Mouse (Mus musculus): ENCODE measurements around the gene Masp2. TPM values are rescaled to one million over a fixed set of nuclear protein-coding genes. Genes with fewer than 3 reads are reported as not detected.

Gene Masp2
- not detected in 2 replicates for total RNA-seq (2014; rRNA removed; ENCODE audit: low replicate concordance)
- polyA plus RNA-seq (2015; fragmentation: Nextera tagmentation; extraction: Ambion mirVana) = not detected in 2 replicates

DNA sequence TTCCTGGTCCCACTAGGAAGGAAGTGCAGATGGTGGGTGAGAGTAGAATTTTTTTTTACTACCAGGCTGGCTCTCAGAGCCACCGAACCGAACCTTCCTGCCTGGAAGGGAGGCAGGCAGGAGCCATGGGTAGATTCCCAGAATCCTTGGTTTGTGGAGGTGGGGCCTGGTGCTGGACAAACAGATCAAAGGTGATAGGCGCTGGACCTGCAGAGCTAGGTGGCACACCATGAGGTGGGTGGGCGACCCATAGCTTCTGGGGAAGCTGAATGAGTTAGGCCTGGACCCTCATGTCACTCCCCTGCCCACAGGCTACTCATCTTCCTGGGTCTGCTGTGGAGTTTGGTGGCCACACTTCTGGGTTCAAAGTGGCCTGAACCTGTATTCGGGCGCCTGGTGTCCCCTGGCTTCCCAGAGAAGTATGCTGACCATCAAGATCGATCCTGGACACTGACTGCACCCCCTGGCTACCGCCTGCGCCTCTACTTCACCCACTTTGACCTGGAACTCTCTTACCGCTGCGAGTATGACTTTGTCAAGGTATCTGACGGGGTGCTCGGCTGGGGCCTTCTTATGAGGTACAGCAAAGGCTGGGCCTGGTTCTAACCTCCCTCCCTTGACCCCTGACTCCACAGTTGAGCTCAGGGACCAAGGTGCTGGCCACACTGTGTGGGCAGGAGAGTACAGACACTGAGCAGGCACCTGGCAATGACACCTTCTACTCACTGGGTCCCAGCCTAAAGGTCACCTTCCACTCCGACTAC lies at the start of gene Masp2:
Gene Masp2, plus strand, starts transcription at position 198 of the 764 bp plus-strand sequence.
- WGBS = 81% methylated on average over 14 of the region's 14 CpGs
- Histone ChIP-seq H3K9me3 (replicated peaks; ENCODE audit: control insufficient read depth, low read length) (no peaks in the 10 kb centered on the region), H3K27me3 (ENCODE audit: control insufficient read depth, insufficient read depth, low read length) (no peaks in the 10 kb centered on the region), H3K4me1 (ENCODE audit: control insufficient read depth, insufficient read depth) (no peaks in the 10 kb centered on the region), H3K36me3 (replicated peaks; ENCODE audit: control insufficient read depth, insufficient read depth, low read length) (no peaks in the 10 kb centered on the region), H3K4me2 (ENCODE audit: low read depth, low read length) (no peak within 1 kb of the TSS), H3K4me3 (ENCODE audit: low read depth, low read length) (no peak within 1 kb of the TSS), H3K9ac (replicated peaks; ENCODE audit: low read depth, low read length) (no peak within 1 kb of the TSS), H3K27ac (ENCODE audit: low read depth) (no peak within 1 kb of the TSS)
- ATAC-seq (ENCODE audit: insufficient read depth, low read depth) = no peak
- TF ChIP-seq CTCF (IDR thresholded peaks at IDR 0.05; ENCODE audit: low read depth) = no peak
- no peak for TF ChIP-seq EP300 (IDR thresholded peaks at IDR 0.05; ENCODE audit: low read depth)
- no peak for DNase-seq (ENCODE audit: low spot score)

DNA sequence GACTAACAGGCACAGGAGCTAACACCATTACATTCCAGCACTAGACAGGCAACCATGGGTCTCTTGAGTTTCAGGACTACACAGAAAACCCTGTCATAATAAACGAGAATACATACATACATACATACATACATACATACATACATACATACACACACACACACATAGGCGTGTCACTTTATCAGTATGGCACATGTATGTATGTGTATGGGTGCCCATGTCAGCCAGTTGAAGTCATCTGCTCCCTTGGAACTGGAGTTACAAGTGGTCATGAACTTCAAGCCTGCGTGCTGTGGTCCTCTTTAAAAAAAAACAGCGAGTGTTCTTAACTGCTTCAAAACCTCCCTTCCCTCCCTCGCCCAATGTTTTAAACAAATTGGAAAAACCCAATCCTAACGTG lies 44.6 kb upstream of the Masp2 start:
- Histone ChIP-seq H3K27ac (ENCODE audit: low read depth) (peak overlapping the region; percentile 88), H3K9me3 (replicated peaks; ENCODE audit: control insufficient read depth, low read length) (no peaks in the 10 kb centered on the region), H3K4me3 (ENCODE audit: low read depth, low read length) (peak overlapping the region; percentile 84), H3K9ac (replicated peaks; ENCODE audit: low read depth, low read length) (peak overlapping the region; percentile 85), H3K36me3 (replicated peaks; ENCODE audit: control insufficient read depth, insufficient read depth, low read length) (peaks cover 55% of the 10 kb centered on the region), H3K4me2 (ENCODE audit: low read depth, low read length) (peak overlapping the region; percentile 81), H3K4me1 (ENCODE audit: control insufficient read depth, insufficient read depth) (peaks cover 10% of the 10 kb centered on the region), H3K27me3 (ENCODE audit: control insufficient read depth, insufficient read depth, low read length) (no peaks in the 10 kb centered on the region)
- WGBS = 25% methylated on average over 6 of the region's 6 CpGs
- no peak for ATAC-seq (ENCODE audit: insufficient read depth, low read depth)
- no peak for TF ChIP-seq CTCF (IDR thresholded peaks at IDR 0.05; ENCODE audit: low read depth)
- DNase-seq (ENCODE audit: low spot score) = no peak

DNA sequence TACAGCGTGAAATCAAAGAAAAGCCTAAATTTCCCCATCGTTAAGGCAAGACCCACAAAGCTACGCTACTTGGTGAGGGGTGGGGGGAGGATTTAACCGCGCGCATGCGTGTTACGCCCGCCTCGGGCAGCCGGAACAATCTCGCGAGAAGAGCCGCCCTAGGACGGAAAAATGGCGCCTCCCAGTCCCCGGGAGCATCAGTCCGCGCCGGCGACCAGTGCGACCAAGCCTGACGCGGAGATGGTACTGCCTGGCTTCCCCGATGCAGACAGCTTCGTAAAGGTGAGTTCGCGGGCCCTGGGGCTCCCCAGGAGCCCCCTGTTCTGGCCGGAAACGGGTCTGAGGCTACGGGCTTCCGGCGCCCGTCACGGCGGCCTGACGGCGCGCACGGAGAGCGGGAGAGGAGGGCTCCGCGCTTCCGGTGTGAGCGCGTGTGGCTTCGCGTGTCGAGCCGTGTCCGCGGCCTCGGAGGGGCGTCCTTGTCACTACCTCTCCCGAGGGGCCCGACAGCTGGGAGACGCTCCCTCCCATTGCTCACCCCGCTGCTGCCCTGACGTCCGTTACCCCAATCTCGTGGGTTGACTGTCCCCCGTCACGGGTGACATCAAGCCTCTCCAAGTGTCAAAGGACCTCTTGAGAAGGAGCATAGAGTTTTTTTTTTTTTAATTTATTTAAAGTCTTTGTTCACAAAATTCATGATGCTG lies 43.9 kb upstream of the Masp2 start, which contains the start of gene Exosc10:
Gene Exosc10, plus strand, starts transcription at position 133 of the 704 bp plus-strand sequence.
- peak; percentile 95 for ATAC-seq (ENCODE audit: insufficient read depth, low read depth)
- Histone ChIP-seq H3K4me2 (ENCODE audit: low read depth, low read length) (peak within 1 kb of the TSS; percentile 81), H3K27me3 (ENCODE audit: control insufficient read depth, insufficient read depth, low read length) (no peaks in the 10 kb centered on the region), H3K36me3 (replicated peaks; ENCODE audit: control insufficient read depth, insufficient read depth, low read length) (peaks cover 55% of the 10 kb centered on the region), H3K4me1 (ENCODE audit: control insufficient read depth, insufficient read depth) (peaks cover 10% of the 10 kb centered on the region), H3K9me3 (replicated peaks; ENCODE audit: control insufficient read depth, low read length) (no peaks in the 10 kb centered on the region), H3K4me3 (ENCODE audit: low read depth, low read length) (peak within 1 kb of the TSS; percentile 84), H3K27ac (ENCODE audit: low read depth) (peak within 1 kb of the TSS; percentile 88), H3K9ac (replicated peaks; ENCODE audit: low read depth, low read length) (peak within 1 kb of the TSS; percentile 85)
- WGBS = under 1% methylated on average over 58 of the region's 63 CpGs
- TF ChIP-seq EP300 (IDR thresholded peaks at IDR 0.05; ENCODE audit: low read depth) (peak; percentile 67; the same call in 1 of the 2 replicates), CTCF (IDR thresholded peaks at IDR 0.05; ENCODE audit: low read depth) (no peak)
- DNase-seq (ENCODE audit: low spot score) = peak; percentile 91

DNA sequence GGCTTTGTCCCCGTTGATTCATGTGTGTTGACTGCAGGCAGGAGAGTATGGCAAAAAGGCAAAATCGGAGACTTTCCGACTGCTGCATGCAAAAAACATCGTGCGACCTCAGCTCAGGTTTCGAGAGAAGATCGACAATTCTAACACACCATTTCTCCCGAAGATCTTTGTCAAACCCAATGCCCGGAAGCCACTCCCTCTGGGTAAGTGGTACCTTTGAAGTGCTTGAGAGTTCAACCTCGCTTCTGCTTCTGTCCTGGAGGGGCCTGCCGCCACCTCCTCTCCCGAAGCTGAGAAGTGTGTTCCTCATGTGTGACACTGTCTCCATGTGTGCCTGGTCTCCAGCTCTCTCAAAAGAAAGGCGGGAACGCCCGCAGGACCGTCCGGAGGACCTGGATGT lies 39.7 kb upstream of the Masp2 start:
- Histone ChIP-seq H3K4me2 (ENCODE audit: low read depth, low read length) (no peak overlapping the region), H3K36me3 (replicated peaks; ENCODE audit: control insufficient read depth, insufficient read depth, low read length) (peaks cover 78% of the 10 kb centered on the region), H3K9me3 (replicated peaks; ENCODE audit: control insufficient read depth, low read length) (no peaks in the 10 kb centered on the region), H3K27me3 (ENCODE audit: control insufficient read depth, insufficient read depth, low read length) (no peaks in the 10 kb centered on the region), H3K4me3 (ENCODE audit: low read depth, low read length) (no peak overlapping the region), H3K9ac (replicated peaks; ENCODE audit: low read depth, low read length) (no peak overlapping the region), H3K27ac (ENCODE audit: low read depth) (no peak overlapping the region), H3K4me1 (ENCODE audit: control insufficient read depth, insufficient read depth) (peaks cover 10% of the 10 kb centered on the region)
- no peak for DNase-seq (ENCODE audit: low spot score)
- ATAC-seq (ENCODE audit: insufficient read depth, low read depth) = no peak
- 91% methylated on average over 17 of the region's 17 CpGs for WGBS
- no peak for TF ChIP-seq CTCF (IDR thresholded peaks at IDR 0.05; ENCODE audit: low read depth)
- no peak for TF ChIP-seq EP300 (IDR thresholded peaks at IDR 0.05; ENCODE audit: low read depth)

DNA sequence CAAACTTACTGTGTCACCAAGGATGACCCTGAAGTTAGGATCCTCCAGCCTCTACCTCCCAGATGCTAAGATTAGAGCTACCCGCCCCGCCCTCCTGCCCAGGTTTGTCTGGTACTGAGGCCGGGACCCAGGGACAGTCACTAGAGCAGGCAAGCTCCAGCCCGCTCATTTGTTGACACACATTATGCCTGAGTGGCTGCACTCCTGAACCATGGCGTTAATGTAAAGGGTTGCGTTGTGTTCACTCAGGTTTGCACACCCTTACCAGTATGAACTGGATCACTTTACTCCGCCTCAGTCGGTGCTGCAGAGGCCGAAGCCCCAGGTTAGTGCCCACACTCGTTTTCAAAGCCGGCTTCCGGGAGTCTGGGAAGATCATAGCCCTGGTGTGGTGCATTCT lies 38.8 kb upstream of the Masp2 start:
- H3K9me3 ChIP-seq (replicated peaks; ENCODE audit: control insufficient read depth, low read length) = no peaks in the 10 kb centered on the region
- DNase-seq (ENCODE audit: low spot score) = no peak
- ATAC-seq (ENCODE audit: insufficient read depth, low read depth) = no peak
- H3K36me3 ChIP-seq (replicated peaks; ENCODE audit: control insufficient read depth, insufficient read depth, low read length) = peaks cover 87% of the 10 kb centered on the region
- no peak overlapping the region for H3K9ac ChIP-seq (replicated peaks; ENCODE audit: low read depth, low read length)
- TF ChIP-seq EP300 (IDR thresholded peaks at IDR 0.05; ENCODE audit: low read depth) (no peak), CTCF (IDR thresholded peaks at IDR 0.05; ENCODE audit: low read depth) (no peak)
- H3K27ac ChIP-seq (ENCODE audit: low read depth) = no peak overlapping the region
- no peak overlapping the region for H3K4me3 ChIP-seq (ENCODE audit: low read depth, low read length)
- 93% methylated on average over 12 of the region's 12 CpGs for WGBS
- H3K27me3 ChIP-seq (ENCODE audit: control insufficient read depth, insufficient read depth, low read length) = no peaks in the 10 kb centered on the region
- no peak overlapping the region for H3K4me2 ChIP-seq (ENCODE audit: low read depth, low read length)
- peaks cover 7% of the 10 kb centered on the region; the same call in 1 of the 2 replicates for H3K4me1 ChIP-seq (ENCODE audit: control insufficient read depth, insufficient read depth)

Measured in heart, postnatal 0 days (tissue).